Mouse (Mus musculus) frontal cortex, postnatal 25 days (tissue): ENCODE data around the gene Rexo2.
A peak's percentile ranks its signal among the peaks of the same experiment; 100 is the strongest.
"Not testable (repeated sequence)": the region's sequence is repeated elsewhere in the genome, so short reads cannot be mapped to it uniquely, and the experiment has no call there.

ENCODE experiments used
- DNase-seq, 2 experiments: peaks; one replicate each; pipeline ENCODE4 v3.0.0; 2022; ENCODE audit warnings: low spot score in 2 of 2

Rexo2 gene

GRCm38 (mm10) chr9:48472441-48473025, 7.9 kb downstream of the Rexo2 start:
- DNase-seq = no peak

GRCm38 (mm10) chr9:48467471-48467870, 13.0 kb downstream of the Rexo2 start:
- DNase-seq = not testable (repeated sequence)

- peak; percentile 42 to 50 for DNase-seq
These were observed 13.6 kb downstream of the Rexo2 start for GRCm38 (mm10) chr9:48466804-48467203.

GRCm38 (mm10) chr9:48465671-48466070, 14.8 kb downstream of the Rexo2 start:
- DNase-seq = no peak

- DNase-seq = no peak
These were observed 18.9 kb downstream of the Rexo2 start for GRCm38 (mm10) chr9:48461545-48461944.

- no peak for DNase-seq
These were observed 19.7 kb downstream of the Rexo2 start for GRCm38 (mm10) chr9:48460720-48461119.

- DNase-seq = no peak
These were observed 21.0 kb downstream of the Rexo2 start for GRCm38 (mm10) chr9:48459391-48459790.

GRCm38 (mm10) chr9:48458879-48459278, 21.5 kb downstream of the Rexo2 start:
- DNase-seq = no peak

- no peak for DNase-seq
These were observed 24.5 kb downstream of the Rexo2 start for GRCm38 (mm10) chr9:48455961-48456360.

- DNase-seq = no peak
These were observed 30.4 kb downstream of the Rexo2 start for GRCm38 (mm10) chr9:48450066-48450465.

- no peak for DNase-seq
These were observed 32.6 kb downstream of the Rexo2 start for GRCm38 (mm10) chr9:48447783-48448209.

- no peak for DNase-seq
These were observed 35.6 kb downstream of the Rexo2 start for GRCm38 (mm10) chr9:48444821-48445220.

GRCm38 (mm10) chr9:48443873-48444272, 36.5 kb downstream of the Rexo2 start:
- no peak for DNase-seq

- no peak for DNase-seq
These were observed 48.0 kb downstream of the Rexo2 start for GRCm38 (mm10) chr9:48432449-48432848.

- no peak for DNase-seq
These were observed 53.2 kb downstream of the Rexo2 start for GRCm38 (mm10) chr9:48427176-48427575.

- DNase-seq = no peak
These were observed 57.2 kb downstream of the Rexo2 start for GRCm38 (mm10) chr9:48423256-48423655.

- DNase-seq = no peak
These were observed 58.0 kb downstream of the Rexo2 start for GRCm38 (mm10) chr9:48422382-48422781.

GRCm38 (mm10) chr9:48421561-48421960, 58.9 kb downstream of the Rexo2 start:
- DNase-seq = no peak

- no peak for DNase-seq
These were observed 59.4 kb downstream of the Rexo2 start for GRCm38 (mm10) chr9:48421029-48421428.

GRCm38 (mm10) chr9:48420437-48420836, 60.0 kb downstream of the Rexo2 start:
- no peak for DNase-seq

- DNase-seq = no peak
These were observed 61.6 kb downstream of the Rexo2 start for GRCm38 (mm10) chr9:48418829-48419228.
